Mouse (Mus musculus) ES-CJ7 (cell line): ENCODE results near the gene Lcat.
"Not testable (repeated sequence)": the region's sequence is repeated elsewhere in the genome, so short reads cannot be mapped to it uniquely, and the experiment has no call there.

Source experiments
- DNase-seq: peaks from one replicate; pipeline ENCODE4 v3.0.0; 2011; ENCODE audit warnings: low read depth, low spot score

Gene Lcat

GRCm38 (mm10) chr8:105943321-105943739, at the start of gene Lcat:
Gene Lcat (minus strand): TSS chr8:105943382.
- no peak for DNase-seq

- no peak for DNase-seq
Measured at GRCm38 (mm10) chr8:105992499-105992898, 49.3 kb upstream of the Lcat start.

GRCm38 (mm10) chr8:105991546-105991945, 48.4 kb upstream of the Lcat start:
- no peak for DNase-seq

DNA sequence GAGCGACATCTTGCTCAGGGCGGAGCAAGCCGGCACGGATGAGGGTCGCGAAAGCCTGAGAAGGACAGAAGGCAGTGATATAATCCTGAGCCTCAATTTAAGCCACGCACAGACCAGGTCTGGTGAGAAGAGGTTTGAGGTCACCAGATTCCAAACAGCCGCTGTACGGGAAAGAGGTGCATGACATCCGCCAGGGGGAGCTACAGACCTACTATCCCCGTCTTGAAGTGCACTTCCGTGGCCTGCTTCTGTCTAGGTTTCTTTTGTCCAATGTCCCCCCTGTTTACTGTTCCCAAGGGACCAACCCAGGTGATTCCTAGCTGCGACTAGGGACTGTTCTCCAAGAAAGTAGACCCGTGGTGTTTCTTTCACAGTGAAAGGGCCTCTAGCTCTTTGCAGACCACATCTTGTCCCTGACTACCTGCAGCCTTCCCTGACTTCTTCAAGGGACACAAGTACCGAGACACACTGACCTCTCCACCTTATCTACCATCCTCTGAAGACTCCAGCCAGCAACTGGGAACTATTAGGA, 47.7 kb upstream of the Lcat start, which contains the start of gene Dus2:
Gene Dus2, plus strand, starts transcription at position 482 of the 532 bp plus-strand sequence.
- peak; percentile 95 for DNase-seq

- no peak for DNase-seq
Measured at GRCm38 (mm10) chr8:105988546-105988945, 45.4 kb upstream of the Lcat start.

GRCm38 (mm10) chr8:105983406-105983805, 40.2 kb upstream of the Lcat start:
- DNase-seq, result not testable (repeated sequence)

DNA sequence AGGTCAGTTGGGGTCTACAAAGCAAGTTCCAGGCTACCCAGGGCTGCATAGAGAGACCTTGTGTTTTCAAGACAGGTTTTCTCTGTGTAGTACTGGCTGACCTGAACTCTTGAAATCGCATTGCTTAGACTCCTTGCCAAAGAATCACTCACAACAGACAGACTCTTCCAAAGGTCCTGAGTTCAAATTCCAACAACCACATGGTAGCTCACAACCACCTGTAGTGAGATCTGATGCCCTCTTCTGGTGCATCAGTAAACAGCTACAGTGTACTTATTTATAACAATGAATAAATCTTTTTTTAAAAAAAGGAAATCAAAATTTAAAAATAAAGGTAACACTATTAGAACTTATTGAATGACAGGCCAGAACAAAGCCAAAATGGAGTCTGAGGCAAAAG, 38.0 kb upstream of the Lcat start:
- no peak for DNase-seq

GRCm38 (mm10) chr8:105979325-105979724, 36.1 kb upstream of the Lcat start, which contains the start of gene Dpep3:
Gene Dpep3 (minus strand): TSS chr8:105979429.
- peak; percentile 72 for DNase-seq

DNA sequence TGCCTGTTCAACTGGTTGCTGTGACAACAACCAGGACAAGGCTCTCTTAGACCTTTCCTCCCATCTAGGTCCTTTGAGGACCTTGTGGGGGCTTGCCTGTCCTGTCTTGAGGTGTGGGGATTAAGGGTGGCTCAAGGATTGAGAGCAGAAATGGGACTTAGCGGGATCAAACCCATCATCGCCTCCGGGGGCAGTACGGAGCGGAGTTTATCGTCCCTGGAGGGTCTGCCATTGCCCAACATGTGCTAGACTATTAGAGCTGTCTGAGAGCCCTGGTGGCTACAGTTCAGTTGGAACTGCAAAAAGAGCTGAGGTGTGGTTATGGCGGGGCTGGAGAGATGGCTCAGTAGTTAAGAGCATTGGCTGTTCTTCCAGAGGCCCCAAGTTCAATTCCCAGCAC, 32.2 kb upstream of the Lcat start:
- peak; percentile 87 for DNase-seq

GRCm38 (mm10) chr8:105971019-105971720, 28.0 kb upstream of the Lcat start:
- peak; percentile 90 for DNase-seq

DNA sequence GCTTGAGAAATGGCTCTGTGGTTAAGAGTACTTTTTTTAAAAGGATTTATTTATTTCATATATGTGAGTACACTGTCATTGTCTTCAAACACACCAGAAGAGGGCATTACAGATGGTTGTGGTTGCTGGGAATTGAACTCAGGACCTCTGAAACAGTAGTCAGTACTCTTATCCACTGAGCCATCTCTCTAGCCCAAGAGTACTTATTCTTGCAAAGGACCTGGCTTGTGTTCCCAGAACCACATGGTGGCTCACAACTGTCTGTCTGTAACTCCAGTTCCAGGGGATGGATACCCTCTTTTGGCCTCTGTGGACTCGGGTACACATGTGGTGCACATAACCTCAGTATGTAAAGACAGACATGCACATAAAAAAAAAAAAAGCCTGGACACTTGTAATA, 26.2 kb upstream of the Lcat start:
- DNase-seq, result no peak

- peak; percentile 95 for DNase-seq
Measured at GRCm38 (mm10) chr8:105966692-105967311, 23.6 kb upstream of the Lcat start.

DNA sequence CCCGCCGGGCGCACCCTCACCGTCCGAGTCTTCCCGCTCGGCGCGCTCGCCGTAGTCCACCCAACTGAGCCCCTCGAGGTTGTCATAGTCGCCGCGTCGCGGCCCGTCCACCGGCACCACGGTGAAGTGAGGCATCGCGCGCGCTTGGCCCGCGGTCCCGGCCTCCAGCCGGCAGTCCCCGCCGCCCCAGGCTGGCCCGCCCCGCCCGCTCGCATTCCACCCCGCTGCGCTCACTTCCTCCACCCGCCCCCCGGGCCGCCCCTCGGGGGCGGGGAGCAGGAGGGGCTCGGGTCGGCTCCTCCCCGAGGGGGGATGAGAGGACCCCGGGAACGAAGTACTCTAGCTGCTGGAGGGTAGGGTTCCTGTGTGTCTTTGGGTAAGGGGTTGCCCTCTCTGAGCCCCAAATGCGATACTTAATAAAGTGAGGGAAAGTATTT, 22.7 kb upstream of the Lcat start, which contains the start of gene Slc12a4:
Gene Slc12a4, minus strand, starts transcription at position 193 of the 437 bp plus-strand sequence.
- peak; percentile 74 for DNase-seq

DNA sequence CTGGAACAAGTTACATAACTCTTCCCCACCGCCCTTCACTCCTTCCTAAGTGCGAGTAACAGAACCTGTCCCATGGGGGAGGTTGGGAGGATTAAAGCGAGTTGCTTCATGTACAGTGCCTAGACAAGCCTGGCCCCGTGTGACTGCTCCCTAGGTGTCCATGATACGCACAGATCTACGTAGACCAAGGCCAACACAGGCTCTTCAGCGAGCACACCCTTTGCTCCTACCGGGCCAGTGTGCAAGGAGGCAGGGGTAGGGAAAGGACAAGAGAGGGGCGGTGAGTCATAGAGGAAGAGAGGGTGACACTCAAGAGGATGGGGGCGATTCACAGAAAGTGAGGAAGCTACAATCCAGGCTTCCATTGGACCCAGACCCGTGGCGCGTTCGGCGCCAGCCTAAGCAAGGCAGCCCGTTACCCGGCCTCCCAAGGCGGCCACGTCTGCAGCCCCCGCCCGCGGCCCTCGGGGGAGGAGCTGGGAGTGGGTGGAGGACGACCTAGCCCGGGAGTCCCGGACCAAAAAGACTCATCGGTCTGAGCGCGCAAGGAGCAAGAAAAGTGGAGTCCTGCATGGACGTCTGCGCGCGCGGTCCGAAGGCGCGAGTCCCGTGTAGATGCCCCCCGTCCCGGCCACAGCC, 22.2 kb upstream of the Lcat start:
- DNase-seq, result peak; percentile 45

DNA sequence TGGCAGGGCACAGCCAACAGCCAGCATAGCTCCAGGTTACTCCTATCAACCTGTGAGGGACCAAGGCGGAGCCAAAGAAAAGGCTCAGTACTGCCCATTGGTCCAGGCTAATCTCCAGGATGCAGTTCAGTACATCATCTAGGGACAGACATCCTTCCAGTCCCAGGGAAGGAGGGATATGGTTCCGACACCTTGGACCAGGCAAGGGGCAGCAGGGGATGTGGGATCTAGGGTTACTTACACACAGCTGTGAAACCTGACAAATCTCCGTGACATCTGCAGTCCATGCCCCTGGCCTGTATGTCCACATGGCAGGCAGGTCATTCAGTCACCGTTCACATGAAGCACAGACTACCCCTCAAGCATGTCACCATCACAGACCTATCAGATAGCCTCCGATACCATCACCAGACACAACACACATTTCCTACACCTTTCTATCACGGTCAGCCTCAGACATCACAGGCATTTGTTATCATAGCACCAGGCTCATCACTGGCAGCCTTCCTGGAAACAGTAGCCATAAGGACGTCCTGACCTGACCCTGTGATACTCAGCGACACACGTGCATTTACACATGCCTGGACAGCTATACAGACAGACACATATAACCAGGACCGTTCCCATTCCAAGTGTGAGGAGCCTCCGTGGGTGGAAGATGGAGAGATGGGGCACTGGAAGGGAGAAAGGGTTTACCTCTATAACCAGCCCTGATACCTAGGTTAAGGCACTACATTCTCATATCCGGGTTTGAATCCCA, 21.5 kb upstream of the Lcat start:
- DNase-seq, result no peak

DNA sequence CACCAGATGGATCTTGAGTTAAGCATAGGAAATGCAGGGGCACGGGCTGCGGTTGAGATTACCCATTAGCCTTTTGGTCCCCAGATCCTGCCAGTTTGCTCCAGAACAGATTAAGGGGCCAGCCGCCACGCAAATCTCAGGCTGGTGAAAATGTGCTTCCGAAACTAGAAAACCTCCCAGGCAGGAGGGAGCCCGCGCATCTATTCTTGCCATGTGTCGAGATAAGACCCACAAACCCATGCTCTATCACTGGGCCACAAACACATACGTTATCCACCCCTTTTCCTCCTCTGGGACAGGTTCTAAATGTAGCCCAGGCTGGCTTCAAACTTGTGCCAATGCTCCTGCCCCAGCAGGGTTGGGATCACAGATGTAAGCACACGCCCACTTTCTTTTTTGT, 18.4 kb upstream of the Lcat start:
- DNase-seq, result no peak

DNA sequence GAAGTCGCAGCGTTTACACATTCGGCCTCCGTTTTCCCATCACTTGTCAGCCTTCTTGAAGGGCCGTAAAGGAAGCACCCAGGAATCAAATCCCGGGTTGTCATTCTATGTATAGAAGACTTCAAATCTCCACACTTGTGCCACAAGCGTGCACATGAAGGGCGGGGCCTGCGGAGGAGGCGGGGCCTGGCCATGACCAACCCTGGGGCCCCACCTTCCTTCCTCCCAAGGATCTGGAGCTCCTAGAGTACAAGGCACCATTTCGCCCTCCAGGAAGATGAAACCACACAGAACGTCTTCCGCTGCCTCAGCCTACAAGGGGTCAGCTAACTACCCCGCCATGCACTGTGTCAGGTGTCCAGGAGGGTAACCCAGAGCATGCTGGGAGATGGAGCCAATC, 17.9 kb upstream of the Lcat start:
- DNase-seq, result no peak

- DNase-seq, result no peak
Measured at GRCm38 (mm10) chr8:105959350-105959749, 16.2 kb upstream of the Lcat start.

GRCm38 (mm10) chr8:105957813-105958212, 14.6 kb upstream of the Lcat start:
- no peak for DNase-seq

DNA sequence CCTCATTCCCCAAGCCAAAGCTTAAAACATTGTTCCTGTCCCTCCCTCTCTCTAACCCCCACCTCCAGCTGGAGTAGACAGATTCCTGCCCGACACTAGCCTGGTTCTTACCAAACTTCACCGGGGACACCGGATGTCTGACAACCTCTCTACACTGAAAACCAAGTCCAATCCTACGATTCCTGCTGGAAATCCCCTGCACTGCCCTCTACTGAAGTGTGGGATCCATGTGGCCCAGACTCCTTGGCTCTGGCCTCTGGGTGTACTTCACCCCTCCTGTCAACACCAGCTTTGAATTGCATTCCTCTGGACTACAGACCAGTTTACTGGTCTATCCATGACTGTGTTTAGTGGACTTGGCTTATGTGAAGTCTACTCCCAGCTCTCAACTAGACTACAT, 13.4 kb upstream of the Lcat start:
- DNase-seq, result no peak

- no peak for DNase-seq
Measured at GRCm38 (mm10) chr8:105951057-105951659, 8.0 kb upstream of the Lcat start.
